Mouse (Mus musculus) heart, postnatal 0 days (tissue): ENCODE measurements around the gene Crygd. TPM values are rescaled to one million over a fixed set of nuclear protein-coding genes. Genes with fewer than 3 reads are reported as not detected.

Experiments
- ATAC-seq: fragments of 200-750 bp; cut with Nextera tagmentation; 2 replicates; pipeline ENCODE4 v1.8.0; 2017; ENCODE audit warnings: low read depth, moderate number of reproducible peaks, moderate library complexity; ENCODE audit not compliant: insufficient read depth
- DNase-seq: peaks from one replicate; pipeline ENCODE4 v3.0.0-alpha.2; 2016; ENCODE audit warnings: low spot score
- H3K27ac ChIP-seq: fragments of 300-500 bp; sonication (generic); 2 replicates; pipeline ENCODE4 v1.5.1; 2014; ENCODE audit warnings: low read depth, mild to moderate bottlenecking
- H3K27me3 ChIP-seq: fragments of 300-500 bp; sonication (generic); 2 replicates; pipeline ENCODE4 v1.6.1; 2014; ENCODE audit warnings: low read length, mixed read lengths; ENCODE audit not compliant: control insufficient read depth, insufficient read depth
- H3K36me3 ChIP-seq: fragments of 300-500 bp; sonication (generic); replicated peaks from 2 replicates; pipeline ENCODE4 v1.6.1; 2014; ENCODE audit warnings: low read length, mixed read lengths; ENCODE audit not compliant: control insufficient read depth, insufficient read depth
- H3K4me1 ChIP-seq: fragments of 300-500 bp; sonication (generic); 2 replicates; pipeline ENCODE4 v1.6.1; 2014; ENCODE audit warnings: antibody characterized with exemption; ENCODE audit not compliant: control insufficient read depth, insufficient read depth
- H3K4me2 ChIP-seq: fragments of 300-500 bp; sonication (generic); 2 replicates; pipeline ENCODE4 v1.6.1; 2014; ENCODE audit warnings: low read depth, mild to moderate bottlenecking, low read length, moderate library complexity
- H3K4me3 ChIP-seq: fragments of 300-500 bp; sonication (generic); 2 replicates; pipeline ENCODE4 v1.5.1; 2014; ENCODE audit warnings: low read depth, low read length
- H3K9ac ChIP-seq: fragments of 300-500 bp; sonication (generic); replicated peaks from 2 replicates; pipeline ENCODE4 v1.6.1; 2014; ENCODE audit warnings: low read depth, low read length, mixed read lengths
- H3K9me3 ChIP-seq: fragments of 300-500 bp; sonication (generic); replicated peaks from 2 replicates; pipeline ENCODE4 v1.6.1; 2016; ENCODE audit warnings: low read length; ENCODE audit not compliant: control insufficient read depth
- CTCF ChIP-seq: IDR thresholded peaks from 2 replicates; pipeline ENCODE4 v1.5.1; 2016; ENCODE audit warnings: antibody characterized with exemption, control low read depth, low read depth
- EP300 ChIP-seq: IDR thresholded peaks from 2 replicates; pipeline ENCODE4 v1.6.1; 2016; ENCODE audit warnings: antibody characterized with exemption, low read depth
- WGBS: fragments of 180-500 bp; shearing (Covaris S2); extraction: QIAGEN DNeasy Blood & Tissue Kit; methylation state at CpG from one replicate; pipeline ENCODE4 v1.1.7; 2014; 5-methylcytosine and 5-hydroxymethylcytosine counted together
- polyA plus RNA-seq: library from polyadenylated mRNA; unstranded; fragments of >200 nt; fragmentation: Nextera tagmentation; extraction: Ambion mirVana; gene quantifications from 2 replicates; pipeline ENCODE4 v1.2.1, GENCODE M21; 2015
- total RNA-seq: library from RNA; depleted of rRNA; stranded (reverse); fragments of >200 nt; gene quantifications from 2 replicates; pipeline ENCODE4 v1.2.3, GENCODE M21; 2014; ENCODE audit warnings: low replicate concordance; rRNA removed

The Crygd gene
- total RNA-seq (not detected in 2 replicates), polyA plus RNA-seq (not detected in 2 replicates)

DNA sequence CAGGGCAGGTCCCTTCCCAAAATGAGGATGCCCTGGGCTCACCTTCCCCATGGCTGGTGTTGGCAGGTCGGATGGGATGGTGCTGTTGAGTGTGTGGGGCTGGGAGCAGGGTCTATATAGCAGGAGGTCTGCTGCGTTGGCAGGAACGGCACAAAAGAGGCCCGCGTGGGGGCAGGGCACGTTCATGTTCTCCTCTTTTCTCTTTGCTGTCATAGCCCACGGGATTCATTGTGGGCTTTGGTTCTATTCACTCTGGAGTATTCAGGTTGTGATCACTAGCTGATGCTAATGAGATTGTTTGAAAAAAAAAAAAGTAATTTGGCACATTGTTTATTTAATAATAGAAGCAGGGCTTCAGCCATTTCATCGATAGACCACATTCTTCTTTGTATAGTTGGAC, at the start of gene Crygd:
Crygd (minus strand) TSS at position 101 of the 400 bp plus-strand sequence.
- DNase-seq (no peak), ATAC-seq (no peak)
- Histone ChIP-seq H3K4me1 (no peaks in the 10 kb centered on the region), H3K27ac (no peak within 1 kb of the TSS), H3K36me3 (no peaks in the 10 kb centered on the region), H3K9me3 (no peaks in the 10 kb centered on the region), H3K9ac (no peak within 1 kb of the TSS), H3K4me2 (no peak within 1 kb of the TSS), H3K4me3 (no peak within 1 kb of the TSS), H3K27me3 (no peaks in the 10 kb centered on the region)
- WGBS: 84% methylated on average over 8 of the region's 8 CpGs
- TF ChIP-seq EP300: no peak
- TF ChIP-seq CTCF: no peak

DNA sequence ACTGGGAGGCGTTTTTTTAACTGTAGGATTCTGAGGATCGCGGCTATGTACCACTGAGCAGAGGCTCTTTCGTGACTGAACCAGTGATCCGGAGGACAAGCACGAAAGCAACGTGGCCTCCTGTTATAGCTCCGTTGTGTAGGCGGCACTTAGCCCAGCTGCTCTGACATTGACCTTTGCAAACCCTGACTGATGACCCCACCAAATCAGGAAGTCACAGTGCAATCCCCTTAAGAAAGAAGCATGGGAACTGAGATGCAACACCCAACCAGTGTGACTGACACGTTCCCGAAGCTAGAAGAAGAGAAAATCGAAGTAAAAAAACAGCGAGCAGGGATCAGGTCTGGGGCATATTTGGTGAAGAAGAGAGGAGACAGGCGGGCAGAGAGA, 49.5 kb upstream of the Crygd start:
- no peak for DNase-seq
- Histone ChIP-seq H3K9ac (no peak overlapping the region), H3K4me2 (peak overlapping the region; percentile 55)

DNA sequence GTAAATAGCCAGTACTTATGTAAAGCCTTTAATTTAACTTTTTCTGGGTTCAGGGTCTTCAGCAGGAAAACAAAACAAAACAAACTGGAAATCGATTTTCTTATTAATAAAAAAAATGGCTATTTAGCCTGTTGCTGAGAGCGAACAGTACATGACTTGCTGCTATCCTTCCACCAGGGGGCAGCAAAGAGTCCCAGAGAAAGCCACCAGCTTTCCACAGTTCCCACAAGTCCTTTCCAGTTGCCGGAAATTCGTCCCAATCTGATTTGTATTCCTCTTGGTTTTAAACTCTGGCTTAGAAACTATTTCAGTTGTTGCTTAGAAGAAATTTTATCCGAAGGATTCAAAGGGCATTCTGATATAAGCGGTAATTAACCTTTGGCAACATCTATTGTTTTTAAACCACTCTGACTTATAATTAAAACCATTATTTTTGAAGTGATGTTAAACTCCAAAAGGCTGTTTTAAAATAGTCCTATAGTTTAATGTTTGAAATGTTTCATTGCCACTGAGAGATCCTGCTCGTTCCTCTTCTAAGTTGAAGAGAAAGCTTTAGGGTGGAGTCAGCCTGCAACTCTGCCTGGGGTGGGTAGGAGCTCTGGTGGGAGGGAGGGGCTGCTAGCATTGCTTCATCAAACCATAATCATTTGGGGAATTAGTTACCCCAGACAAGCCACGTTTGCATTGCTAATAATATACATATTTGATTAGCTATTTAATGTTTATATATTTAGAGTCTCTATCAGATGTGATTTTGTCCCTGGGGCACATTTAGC, 49.0 kb upstream of the Crygd start:
- H3K4me2 ChIP-seq: peak overlapping the region; percentile 55
- H3K27me3 ChIP-seq: no peaks in the 10 kb centered on the region
- WGBS: 10% methylated on average over 8 of the region's 8 CpGs
- H3K36me3 ChIP-seq: no peaks in the 10 kb centered on the region
- no peaks in the 10 kb centered on the region for H3K4me1 ChIP-seq
- H3K9me3 ChIP-seq: no peaks in the 10 kb centered on the region
- H3K27ac ChIP-seq: peak overlapping the region; percentile 45; the same call in 1 of the 2 replicates
- DNase-seq: peak; percentile 82
- TF ChIP-seq CTCF: peak; percentile 89
- no peak for TF ChIP-seq EP300
- H3K4me3 ChIP-seq: peak overlapping the region; percentile 26
- H3K9ac ChIP-seq: no peak overlapping the region
- peak; percentile 81 for ATAC-seq

More for the DNA sequence above, 49.5 kb upstream of the Crygd start:
- H3K27me3 ChIP-seq: no peaks in the 10 kb centered on the region
- peak overlapping the region; percentile 45; the same call in 1 of the 2 replicates for H3K27ac ChIP-seq
- ATAC-seq: no peak
- H3K4me1 ChIP-seq: no peaks in the 10 kb centered on the region
- TF ChIP-seq EP300 (no peak), CTCF (no peak)
- 44% methylated on average over 14 of the region's 14 CpGs for WGBS
- no peaks in the 10 kb centered on the region for H3K36me3 ChIP-seq
- no peaks in the 10 kb centered on the region for H3K9me3 ChIP-seq
- peak overlapping the region; percentile 26 for H3K4me3 ChIP-seq

DNA sequence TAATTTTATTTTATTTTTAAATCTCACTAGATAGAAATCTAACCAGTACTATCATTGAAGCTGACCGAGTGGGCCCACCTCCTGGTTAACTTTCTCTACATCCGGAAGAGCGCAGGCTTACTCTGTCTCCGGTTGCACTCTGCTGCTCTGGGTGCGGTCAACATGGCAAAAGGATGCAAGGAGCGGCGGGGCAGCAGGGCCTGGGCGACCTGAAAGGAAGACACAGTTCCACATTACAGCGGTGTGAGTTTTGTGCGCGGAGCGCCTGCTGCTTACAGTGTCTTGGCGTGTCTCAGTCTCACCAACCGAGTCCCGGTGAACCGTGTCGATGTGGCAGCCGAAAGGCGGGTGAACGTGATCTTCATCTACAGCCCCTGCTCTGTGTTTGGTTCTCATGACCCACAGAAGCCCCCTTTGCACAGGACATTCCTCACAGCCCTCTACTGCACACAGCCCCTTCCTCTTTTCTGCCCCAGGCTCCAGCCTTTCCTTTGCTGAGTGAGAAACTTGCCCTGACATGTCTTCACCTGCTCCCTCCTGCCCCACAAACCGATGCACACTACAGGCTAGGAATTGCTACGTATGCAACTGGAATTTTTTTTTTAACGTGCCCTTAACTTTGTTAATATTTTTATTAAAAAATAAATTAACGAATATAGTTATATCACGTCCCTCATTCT, 46.6 kb upstream of the Crygd start:
- H3K4me2 ChIP-seq: no peak overlapping the region

DNA sequence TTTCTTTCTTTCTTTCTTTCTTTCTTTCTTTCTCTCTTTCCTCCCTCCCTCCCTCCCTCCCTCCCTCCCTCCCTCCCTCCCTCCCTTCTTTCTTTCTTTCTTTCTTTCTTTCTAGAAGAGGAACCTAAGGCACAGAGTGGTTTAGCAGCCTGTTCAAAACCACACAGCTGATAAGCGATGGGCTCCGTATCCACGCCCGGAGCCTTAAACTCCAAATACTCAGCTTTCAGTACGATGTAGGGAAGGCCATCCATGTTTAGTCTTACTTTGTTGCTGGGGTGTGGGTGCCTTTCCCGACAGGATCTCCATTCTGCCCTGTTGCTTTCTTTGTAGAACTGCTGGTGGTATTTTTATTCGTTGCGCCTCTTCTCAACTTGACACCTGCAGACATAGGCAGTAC, 45.9 kb upstream of the Crygd start:
- 87% methylated on average over 8 of the region's 8 CpGs for WGBS
- ATAC-seq (no peak), DNase-seq (no peak)
- Histone ChIP-seq H3K9ac (no peak overlapping the region), H3K4me3 (no peak overlapping the region), H3K4me1 (no peaks in the 10 kb centered on the region), H3K36me3 (no peaks in the 10 kb centered on the region), H3K9me3 (no peaks in the 10 kb centered on the region), H3K27ac (no peak overlapping the region), H3K4me2 (no peak overlapping the region), H3K27me3 (no peaks in the 10 kb centered on the region)
- no peak for TF ChIP-seq CTCF
- no peak for TF ChIP-seq EP300

More for the DNA sequence above, 46.6 kb upstream of the Crygd start:
- ATAC-seq: no peak
- Histone ChIP-seq H3K9me3 (no peaks in the 10 kb centered on the region), H3K4me3 (no peak overlapping the region), H3K4me1 (no peaks in the 10 kb centered on the region), H3K27me3 (no peaks in the 10 kb centered on the region), H3K36me3 (no peaks in the 10 kb centered on the region), H3K9ac (no peak overlapping the region), H3K27ac (no peak overlapping the region)
- TF ChIP-seq EP300 (no peak), CTCF (no peak)
- no peak for DNase-seq
- 70% methylated on average over 25 of the region's 25 CpGs for WGBS
